Mouse (Mus musculus): ENCODE results near the gene Ankrd1.

GRCm38 (mm10) chr19:36169101-36169500 lies 49.2 kb upstream of the Ankrd1 start:
- TF ChIP-seq EP300 (IDR thresholded peaks at IDR 0.05; ENCODE audit: low read length) (no peak), TBP (conservative IDR thresholded peaks at IDR 0.05; ENCODE audit: low read depth, low read length) (no peak), MXI1 (IDR thresholded peaks at IDR 0.05; ENCODE audit: low read depth, low read length) (no peak), ELF1 (IDR thresholded peaks at IDR 0.05; ENCODE audit: low read depth, low read length) (no peak), ETS1 (conservative IDR thresholded peaks at IDR 0.05; ENCODE audit: low read depth, low read length) (no peak), POLR2AphosphoS2 (IDR thresholded peaks at IDR 0.05; ENCODE audit: low read depth, low read length) (no peak), RCOR1 (conservative IDR thresholded peaks at IDR 0.05; ENCODE audit: low read depth, low read length) (no peak), JUND (conservative IDR thresholded peaks at IDR 0.05; ENCODE audit: low read depth, low read length) (no peak)
